20 mouse cellular contexts compared by ENCODE assay signal in the genomic region with DNA sequence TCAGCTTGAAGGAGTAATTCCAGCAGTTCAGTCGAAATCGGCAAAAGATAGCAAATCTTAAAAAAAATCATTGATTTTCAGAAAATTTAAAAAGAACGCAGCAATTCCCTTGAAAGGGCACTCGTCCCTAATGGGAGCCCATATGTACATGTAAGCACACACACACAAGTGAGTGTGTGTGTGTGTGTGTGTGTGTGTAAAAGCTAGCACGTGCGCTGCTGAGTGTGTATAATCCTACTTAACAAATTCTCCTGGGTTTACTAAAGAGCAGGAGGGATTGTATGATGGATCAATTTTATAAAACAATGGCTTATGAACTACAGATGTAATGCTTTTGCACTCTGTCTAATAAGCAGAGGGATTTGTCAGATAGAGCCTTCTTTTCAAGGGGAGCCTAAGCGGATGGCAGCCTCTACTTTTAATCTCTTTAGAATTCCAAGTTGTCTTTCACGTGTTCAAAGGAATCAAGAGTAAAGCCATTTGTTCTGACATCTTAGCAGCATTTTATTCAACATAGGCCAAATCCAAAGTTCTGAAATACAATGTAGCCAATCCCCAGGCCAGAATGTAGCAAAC.
DNase-seq lines count a peak whose midpoint lies in the region; ATAC-seq and TF ChIP-seq lines count a peak whose summit lies in the region.
"Had no signal": no experiment of that assay in that cellular context is flagged by ENCODE, and none has a peak within 500 bp of the region (broad histone marks: within the 10 kb centered on the region; RNA-seq: fewer than 3 reads in every experiment).

No protein-coding gene starts in this region.

- no peaks in the 10 kb centered on the region for H3K36me3 ChIP-seq in forebrain, embryonic 13.5 days (ENCODE audit: poor library complexity, severe bottlenecking)
- no peaks in the 10 kb centered on the region for H3K36me3 ChIP-seq in forebrain, embryonic 12.5 days (replicated peaks)
- H3K36me3 ChIP-seq in midbrain, embryonic 13.5 days = no peaks in the 10 kb centered on the region
- H3K36me3 ChIP-seq in midbrain, postnatal 0 days (ENCODE audit: insufficient read depth, low read length) = no peaks in the 10 kb centered on the region
- H3K36me3 ChIP-seq in forebrain, embryonic 16.5 days (ENCODE audit: control insufficient read depth, insufficient read depth) = no peaks in the 10 kb centered on the region
- H3K36me3 ChIP-seq: embryonic facial prominence, embryonic 15.5 days; heart, embryonic 13.5 days; hindbrain, embryonic 15.5 days had no signal

- H3K4me3 ChIP-seq in forebrain, embryonic 13.5 days = no peak overlapping the region
- no peak overlapping the region for H3K4me3 ChIP-seq in forebrain, embryonic 12.5 days (replicated peaks)
- no peak overlapping the region for H3K4me3 ChIP-seq in midbrain, embryonic 13.5 days (replicated peaks)
- H3K4me3 ChIP-seq in midbrain, postnatal 0 days (ENCODE audit: low read depth, low read length) = no peak overlapping the region
- no peak overlapping the region for H3K4me3 ChIP-seq in forebrain, embryonic 16.5 days (replicated peaks; ENCODE audit: low read length)
- no peak overlapping the region for H3K4me3 ChIP-seq in gastrocnemius, adult 2 months
- H3K4me3 ChIP-seq: embryonic facial prominence, embryonic 15.5 days; erythroblast, embryonic 14.5 days; heart, embryonic 13.5 days; hindbrain, embryonic 15.5 days had no signal

- ATAC-seq in forebrain, embryonic 13.5 days = 0 out of 2 replicates have a peak, but pooled peaks have one; percentile 34
- ATAC-seq in forebrain, embryonic 12.5 days (ENCODE audit: low FRiP score) = no peak
- ATAC-seq in midbrain, embryonic 13.5 days = peak; percentile 65
- ATAC-seq in midbrain, postnatal 0 days (ENCODE audit: low FRiP score) = no peak
- ATAC-seq in forebrain, embryonic 16.5 days = peak; percentile 48
- ATAC-seq: activated CD4-positive, CD25-positive, alpha-beta regulatory T cell, adult 4 months; Patski had no signal

- intact Hi-C loops in gastrocnemius, adult 2 months (cut with DNase I) = no loop called here

- no peak overlapping the region for H3K4me2 ChIP-seq in forebrain, embryonic 13.5 days
- H3K4me2 ChIP-seq in forebrain, embryonic 12.5 days = no peak overlapping the region
- no peak overlapping the region for H3K4me2 ChIP-seq in midbrain, embryonic 13.5 days (replicated peaks)
- no peak overlapping the region for H3K4me2 ChIP-seq in midbrain, postnatal 0 days (ENCODE audit: low read depth, low read length, poor library complexity, severe bottlenecking)
- H3K4me2 ChIP-seq in forebrain, embryonic 16.5 days (ENCODE audit: low read length) = no peak overlapping the region
- H3K4me2 ChIP-seq: embryonic facial prominence, embryonic 15.5 days; heart, embryonic 13.5 days; hindbrain, embryonic 15.5 days had no signal

- TF ChIP-seq CTCF in midbrain, postnatal 0 days (IDR thresholded peaks at IDR 0.05) = no peak
- no peak for TF ChIP-seq CTCF in gastrocnemius, adult 2 months (IDR thresholded peaks at IDR 0.05)

- H3K9ac ChIP-seq in forebrain, embryonic 13.5 days = no peak overlapping the region
- H3K9ac ChIP-seq in forebrain, embryonic 12.5 days = no peak overlapping the region
- H3K9ac ChIP-seq in midbrain, embryonic 13.5 days (replicated peaks) = no peak overlapping the region
- H3K9ac ChIP-seq in midbrain, postnatal 0 days (replicated peaks; ENCODE audit: low read length, poor library complexity, severe bottlenecking) = no peak overlapping the region
- H3K9ac ChIP-seq in forebrain, embryonic 16.5 days (replicated peaks; ENCODE audit: low read depth, low read length) = no peak overlapping the region
- H3K9ac ChIP-seq: embryonic facial prominence, embryonic 15.5 days; heart, embryonic 13.5 days; hindbrain, embryonic 15.5 days had no signal

- H3K4me1 ChIP-seq in forebrain, embryonic 13.5 days = peaks cover 23% of the 10 kb centered on the region
- peaks cover 6% of the 10 kb centered on the region for H3K4me1 ChIP-seq in forebrain, embryonic 12.5 days
- H3K4me1 ChIP-seq in midbrain, embryonic 13.5 days (replicated peaks) = peaks cover 9% of the 10 kb centered on the region; the same call in 1 of the 2 replicates
- H3K4me1 ChIP-seq in midbrain, postnatal 0 days (ENCODE audit: insufficient read depth, low read length) = no peaks in the 10 kb centered on the region
- H3K4me1 ChIP-seq in forebrain, embryonic 16.5 days (replicated peaks; ENCODE audit: control insufficient read depth, insufficient read depth, low read length) = peaks cover 11% of the 10 kb centered on the region
- H3K4me1 ChIP-seq: embryonic facial prominence, embryonic 15.5 days; heart, embryonic 13.5 days; hindbrain, embryonic 15.5 days had no signal

- WGBS in forebrain, embryonic 13.5 days = 32% methylated on average over 8 of the region's 8 CpGs
- WGBS in forebrain, embryonic 12.5 days = 35% methylated on average over 8 of the region's 8 CpGs
- 35% methylated on average over 8 of the region's 8 CpGs for WGBS in midbrain, embryonic 13.5 days
- WGBS in midbrain, postnatal 0 days = 34% methylated on average over 8 of the region's 8 CpGs
- WGBS in forebrain, embryonic 16.5 days = 29% methylated on average over 8 of the region's 8 CpGs

- no peaks in the 10 kb centered on the region for H3K27me3 ChIP-seq in forebrain, embryonic 13.5 days
- no peaks in the 10 kb centered on the region for H3K27me3 ChIP-seq in forebrain, embryonic 12.5 days
- H3K27me3 ChIP-seq in midbrain, embryonic 13.5 days = no peaks in the 10 kb centered on the region
- H3K27me3 ChIP-seq in midbrain, postnatal 0 days (ENCODE audit: insufficient read depth, low read length) = no peaks in the 10 kb centered on the region
- no peaks in the 10 kb centered on the region for H3K27me3 ChIP-seq in forebrain, embryonic 16.5 days (replicated peaks; ENCODE audit: control insufficient read depth, insufficient read depth, low read length)
- H3K27me3 ChIP-seq: CH12.LX; embryonic facial prominence, embryonic 15.5 days; heart, embryonic 13.5 days; hindbrain, embryonic 15.5 days; Patski had no signal

- no peak for DNase-seq in midbrain, postnatal 0 days (ENCODE audit: low spot score)
- no peak for DNase-seq in gastrocnemius, adult 2 months
- DNase-seq: adrenal gland, postnatal 14 days; cerebellum, adult 18-20 months; cerebellum, adult 9-11 months; cerebellum, postnatal 36 days; gastrocnemius, postnatal 36 days; heart, adult 11 months; heart, postnatal 36 days had no signal

- H3K9me3 ChIP-seq in forebrain, embryonic 13.5 days (replicated peaks) = no peaks in the 10 kb centered on the region
- no peaks in the 10 kb centered on the region for H3K9me3 ChIP-seq in forebrain, embryonic 12.5 days
- no peaks in the 10 kb centered on the region for H3K9me3 ChIP-seq in midbrain, embryonic 13.5 days
- no peaks in the 10 kb centered on the region for H3K9me3 ChIP-seq in midbrain, postnatal 0 days (ENCODE audit: low read length)
- no peaks in the 10 kb centered on the region for H3K9me3 ChIP-seq in forebrain, embryonic 16.5 days (ENCODE audit: control insufficient read depth, low read length)
- H3K9me3 ChIP-seq: embryonic facial prominence, embryonic 15.5 days; heart, embryonic 13.5 days; hindbrain, embryonic 15.5 days had no signal

- H3K27ac ChIP-seq in forebrain, embryonic 13.5 days = no peak overlapping the region
- no peak overlapping the region for H3K27ac ChIP-seq in forebrain, embryonic 12.5 days
- no peak overlapping the region for H3K27ac ChIP-seq in midbrain, embryonic 13.5 days
- no peak overlapping the region for H3K27ac ChIP-seq in midbrain, postnatal 0 days (ENCODE audit: low read depth, low read length)
- H3K27ac ChIP-seq in forebrain, embryonic 16.5 days (ENCODE audit: low read length) = no peak overlapping the region
- no peak overlapping the region for H3K27ac ChIP-seq in gastrocnemius, adult 2 months
- H3K27ac ChIP-seq: embryonic facial prominence, embryonic 15.5 days; heart, embryonic 13.5 days; hindbrain, embryonic 15.5 days had no signal

Comparison
In these comparisons a context has a peak if more than half of its experiments do, and no peak if none do; other contexts are left out.
1. ATAC-seq: peak in forebrain, embryonic 13.5 days (single experiment), midbrain, embryonic 13.5 days (single experiment) and forebrain, embryonic 16.5 days (single experiment); none in forebrain, embryonic 12.5 days (single experiment) and midbrain, postnatal 0 days (single experiment).